Comparison of ENCODE assay signal across 9 mouse cellular contexts in the genomic region with DNA sequence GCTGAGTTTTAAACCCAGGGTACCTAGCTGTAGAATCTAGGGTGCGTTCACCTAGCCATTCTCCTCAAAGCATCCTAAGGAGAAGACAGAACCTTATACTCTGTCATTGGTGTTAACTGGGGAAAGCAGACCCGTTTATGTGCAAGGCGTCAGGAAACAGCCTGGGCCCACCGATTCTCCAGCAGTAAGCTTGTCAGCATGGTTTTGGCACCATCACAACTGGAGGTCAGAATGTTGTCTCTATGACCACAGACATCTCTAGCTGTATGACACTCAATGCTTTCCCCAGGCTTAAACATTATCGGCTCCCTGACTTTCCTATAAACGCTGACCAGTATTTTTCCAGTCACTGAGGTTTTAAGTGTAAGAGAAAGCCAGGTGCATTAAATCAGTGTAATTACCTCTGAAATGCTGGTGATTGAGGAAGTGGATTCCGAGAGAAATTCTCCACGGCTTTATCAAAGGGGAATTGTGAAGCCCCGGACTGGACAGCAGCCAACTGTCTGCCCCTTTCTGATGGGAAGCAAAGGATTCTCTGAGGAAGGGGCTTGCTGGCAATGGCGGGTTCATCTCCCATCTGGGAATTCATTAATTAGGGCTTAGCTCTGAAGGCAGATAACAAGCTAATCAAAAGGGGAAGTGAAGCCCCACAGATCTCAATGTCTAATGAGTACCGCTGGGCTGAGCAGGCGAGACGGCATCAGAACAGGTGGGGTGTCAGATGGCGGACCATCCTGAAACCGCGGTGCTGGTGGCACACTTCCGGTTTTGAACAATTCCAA. TPM values are rescaled to one million over a fixed set of nuclear protein-coding genes. Genes with fewer than 3 reads are reported as not detected.
DNase-seq lines count a peak whose midpoint lies in the region; ATAC-seq and TF ChIP-seq lines count a peak whose summit lies in the region.
"Had no signal": no experiment of that assay in that cellular context is flagged by ENCODE, and none has a peak within 500 bp of the region (broad histone marks: within the 10 kb centered on the region; RNA-seq: fewer than 3 reads in every experiment).

No protein-coding gene starts in this region.

- peak; percentile 77 for ATAC-seq in forebrain, embryonic 15.5 days (replicated peaks)

- intact Hi-C loops in gastrocnemius, postnatal 36 days (cut with DNase I) = no loop called here

- no peaks in the 10 kb centered on the region for H3K36me3 ChIP-seq in CH12.LX (replicated peaks in 1 of 2; ENCODE audit: control insufficient read depth in 1 of 2, insufficient read depth in 1 of 2, low read length in 1 of 2)
- no peaks in the 10 kb centered on the region for H3K36me3 ChIP-seq in forebrain, embryonic 15.5 days
- H3K36me3 ChIP-seq: limb, embryonic 15.5 days had no signal

- H3K4me1 ChIP-seq in CH12.LX (ENCODE audit: control insufficient read depth in 1 of 2, insufficient read depth in 2 of 2) = peaks cover 0 to 5% of the 10 kb centered on the region in 2 experiments; a peak in 1 of 4 replicates
- peaks cover 28% of the 10 kb centered on the region for H3K4me1 ChIP-seq in forebrain, embryonic 15.5 days

- peak; percentile 33 for DNase-seq in kidney, postnatal 10 days
- no peak for DNase-seq in kidney, adult 11 months
- DNase-seq in CH12.LX (ENCODE audit: extremely low read depth) = no peak
- DNase-seq in brain, adult 2 months (ENCODE audit: low read depth, low spot score) = peak; percentile 56
- DNase-seq in frontal cortex, postnatal 14 days (ENCODE audit: low spot score in 2 of 2) = no peak
- no peak for DNase-seq in adrenal gland, postnatal 4 days (ENCODE audit: low spot score in 2 of 2)
- no peak for DNase-seq in gastrocnemius, postnatal 36 days

- H3K27me3 ChIP-seq in CH12.LX (replicated peaks) = no peaks in the 10 kb centered on the region
- H3K27me3 ChIP-seq in forebrain, embryonic 15.5 days = no peaks in the 10 kb centered on the region
- H3K27me3 ChIP-seq: limb, embryonic 15.5 days had no signal

- in situ Hi-C loops in CH12.LX (cut with MboI; ENCODE audit: low pct_ligation_motif_present, low pct_unique_long_range_greater_than_20kb, low sequenced_read_pairs) = no loop called here

- peaks cover 2% of the 10 kb centered on the region for H3K9me3 ChIP-seq in CH12.LX (replicated peaks; ENCODE audit: low read length)
- no peaks in the 10 kb centered on the region for H3K9me3 ChIP-seq in forebrain, embryonic 15.5 days
- H3K9me3 ChIP-seq: limb, embryonic 15.5 days had no signal

- H3K27ac ChIP-seq in CH12.LX (ENCODE audit: insufficient read depth, low read depth) = no peak overlapping the region
- peak overlapping the region; percentile 75 for H3K27ac ChIP-seq in forebrain, embryonic 15.5 days (replicated peaks)
- H3K27ac ChIP-seq: limb, embryonic 15.5 days had no signal

- no peak for TF ChIP-seq RAD21 in CH12.LX (IDR thresholded peaks at IDR 0.05; ENCODE audit: low read depth, low read length)

- dilution Hi-C loops in CH12.LX (cut with MboI; ENCODE audit: extremely low pct_ligation_motif_present, extremely low pct_unique_long_range_greater_than_20kb, low sequenced_read_pairs) = no loop called here

- H3K79me2 ChIP-seq in CH12.LX (replicated peaks; ENCODE audit: control insufficient read depth, extremely low read depth, insufficient read depth, poor library complexity, severe bottlenecking) = no peaks in the 10 kb centered on the region

- TF ChIP-seq EP300 in CH12.LX (IDR thresholded peaks at IDR 0.05; ENCODE audit: low read length) = no peak

- peak overlapping the region; percentile 6; the same call in 1 of the 2 replicates for H3K4me2 ChIP-seq in CH12.LX (ENCODE audit: insufficient read depth, low read depth, poor library complexity, severe bottlenecking)
- peak overlapping the region; percentile 35 for H3K4me2 ChIP-seq in forebrain, embryonic 15.5 days (replicated peaks)
- H3K4me2 ChIP-seq: limb, embryonic 15.5 days had no signal

- WGBS in forebrain, embryonic 15.5 days = 25% methylated on average over 17 of the region's 17 CpGs

- H3K9ac ChIP-seq in CH12.LX (ENCODE audit: insufficient read depth, low read depth) = no peak overlapping the region
- no peak overlapping the region for H3K9ac ChIP-seq in forebrain, embryonic 15.5 days (replicated peaks)
- H3K9ac ChIP-seq: limb, embryonic 15.5 days had no signal

- TF ChIP-seq CTCF in CH12.LX (conservative IDR thresholded peaks at IDR 0.05 in 1 of 2, IDR thresholded peaks at IDR 0.05 in 1 of 2; ENCODE audit: low read depth in 2 of 2, low read length in 2 of 2) = no peak

- no peak for TF ChIP-seq POLR2A in CH12.LX (IDR thresholded peaks at IDR 0.05; ENCODE audit: low read depth, low read length)

- H3K4me3 ChIP-seq in CH12.LX (replicated peaks in 1 of 3; ENCODE audit: low read depth in 2 of 3, low read length in 2 of 3, poor library complexity in 1 of 3) = no peak overlapping the region
- no peak overlapping the region for H3K4me3 ChIP-seq in forebrain, embryonic 15.5 days
- H3K4me3 ChIP-seq: limb, embryonic 15.5 days had no signal

TF ChIP-seq in CH12.LX, 34 proteins besides CTCF, POLR2A, EP300 and RAD21:
- TF ChIP-seq RCOR1 (conservative IDR thresholded peaks at IDR 0.05; ENCODE audit: low read depth, low read length) (no peak), MAZ (IDR thresholded peaks at IDR 0.05; ENCODE audit: low read depth, low read length) (no peak), IRF4 (IDR thresholded peaks at IDR 0.05; ENCODE audit: low read depth, low read length) (no peak), PAX5 (IDR thresholded peaks at IDR 0.05; ENCODE audit: low read length) (no peak), MYC (IDR thresholded peaks at IDR 0.05; ENCODE audit: low read depth, low read length) (no peak), CHD2 (IDR thresholded peaks at IDR 0.05; ENCODE audit: low read length) (no peak), NRF1 (IDR thresholded peaks at IDR 0.05; ENCODE audit: low read depth, low read length) (no peak), NELFE (IDR thresholded peaks at IDR 0.05; ENCODE audit: low read depth, low read length) (no peak), JUND (conservative IDR thresholded peaks at IDR 0.05; ENCODE audit: low read depth, low read length) (no peak), UBTF (IDR thresholded peaks at IDR 0.05; ENCODE audit: low read depth, low read length) (no peak), ZC3H11A (IDR thresholded peaks at IDR 0.05; ENCODE audit: low read depth, low read length) (no peak), ELF1 (IDR thresholded peaks at IDR 0.05; ENCODE audit: low read depth, low read length) (no peak), MAFK (IDR thresholded peaks at IDR 0.05; ENCODE audit: insufficient replicate concordance, low read length) (no peak), USF2 (conservative IDR thresholded peaks at IDR 0.05; ENCODE audit: low read depth, low read length) (no peak), JUN (IDR thresholded peaks at IDR 0.05; ENCODE audit: insufficient read depth, low read depth, low read length) (no peak), ZMIZ1 (IDR thresholded peaks at IDR 0.05; ENCODE audit: low read depth, low read length) (no peak), SMC3 (IDR thresholded peaks at IDR 0.05; ENCODE audit: low read depth, low read length) (no peak), E2F4 (IDR thresholded peaks at IDR 0.05; ENCODE audit: insufficient replicate concordance, low read depth, low read length) (no peak), CHD1 (IDR thresholded peaks at IDR 0.05; ENCODE audit: low read depth, low read length) (no peak)
TF ChIP-seq in CH12.LX: peak in this region for 0.

RNA-seq across cellular contexts. Expression of gene Prokr2, which starts 42.1 kb away (rescaled TPM):
- total RNA-seq in CH12.LX (2012; rRNA removed) = 0.04 TPM in 1 of 2 replicates, not detected in the other
- total RNA-seq in CH12.LX (2014; rRNA removed) = not detected in 2 replicates
- not detected in 2 replicates for polyA plus RNA-seq in CH12.LX (2012; ENCODE audit: insufficient read length, low read depth)
- 5.0 and 5.1 TPM in 2 replicates for polyA plus RNA-seq in forebrain, embryonic 15.5 days (2015; fragmentation: Nextera tagmentation; extraction: Ambion mirVana)
- under 1 TPM in 1 of 2 experiments, not detected in 1; 0.31 TPM for total RNA-seq in adrenal gland, postnatal 4 days (2021)
- under 1 TPM in 1 of 2 experiments, not detected in 1; 0.05 TPM for total RNA-seq in gastrocnemius, postnatal 36 days (2021)

Comparison
In these comparisons a context has a peak if more than half of its experiments do, and no peak if none do; other contexts are left out.
1. DNase-seq: peak in kidney, postnatal 10 days (single experiment) and brain, adult 2 months (single experiment); none in kidney, adult 11 months (single experiment), CH12.LX (single experiment), frontal cortex, postnatal 14 days (0 of 2), adrenal gland, postnatal 4 days (0 of 2) and gastrocnemius, postnatal 36 days (0 of 2).